8 mouse cellular contexts compared by ENCODE assay signal in the genomic region with DNA sequence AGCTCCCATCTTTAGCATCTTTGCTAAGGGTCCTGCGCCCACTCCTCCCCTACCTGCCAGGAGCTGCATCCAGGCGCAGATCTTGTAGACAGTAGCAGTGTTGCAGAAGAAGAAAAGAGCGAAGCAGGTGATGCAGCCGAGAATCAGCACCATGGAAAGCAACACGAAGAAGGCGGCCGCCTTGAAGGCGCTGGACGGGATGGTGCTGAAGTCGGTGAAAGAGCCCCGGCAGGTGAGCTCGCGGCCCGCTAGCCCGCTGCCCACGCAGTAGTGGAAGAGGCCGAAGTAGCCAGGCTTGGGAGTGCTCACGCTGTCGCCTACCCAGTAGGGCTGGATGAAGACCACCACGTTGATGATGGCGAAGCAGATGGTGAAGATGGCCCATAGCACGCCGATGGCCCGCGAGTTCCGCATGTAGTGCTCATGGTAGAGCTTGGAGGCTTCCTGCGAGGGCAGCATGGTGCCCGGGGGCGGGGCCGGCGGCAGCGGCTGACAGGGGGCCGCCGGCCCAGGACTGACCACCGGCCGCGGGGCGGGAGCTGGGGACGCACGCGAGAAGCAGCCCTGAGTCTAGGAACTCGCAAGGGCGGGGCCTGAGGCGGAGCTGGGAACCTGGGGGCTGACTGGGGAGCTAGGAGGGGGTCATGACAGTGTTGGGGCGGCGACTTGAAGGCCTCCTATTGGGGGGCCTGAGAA. TPM values are rescaled to one million over a fixed set of nuclear protein-coding genes. Genes with fewer than 3 reads are reported as not detected.
DNase-seq lines count a peak whose midpoint lies in the region; ATAC-seq lines count a peak whose summit lies in the region.

No protein-coding gene starts in this region.

- no peak for DNase-seq in cerebellum, adult 9-10 months
- peak; percentile 31 for DNase-seq in urinary bladder, postnatal 25 days (ENCODE audit: low spot score)
- DNase-seq in urinary bladder, adult 2 months (ENCODE audit: low spot score), result no peak
- DNase-seq in kidney, postnatal 10 days, result peak; percentile 75
- DNase-seq in adipocyte (ENCODE audit: low spot score), result no peak

- peak overlapping the region; percentile 89 for H3K9ac ChIP-seq in midbrain, embryonic 15.5 days

- WGBS in midbrain, embryonic 15.5 days, result 2% methylated on average over 46 of the region's 46 CpGs

- 0 out of 2 replicates have a peak, but pooled peaks have one; percentile 31 for ATAC-seq in cerebellum, adult (ENCODE audit: insufficient number of reproducible peaks, low FRiP score, low TSS enrichment)
- ATAC-seq in granulocyte monocyte progenitor cell, adult 5-6 weeks (replicated peaks; ENCODE audit: poor library complexity, severe bottlenecking), result peak; percentile 69
- ATAC-seq in midbrain, embryonic 15.5 days (replicated peaks), result peak; percentile 62

- H3K4me1 ChIP-seq in midbrain, embryonic 15.5 days, result peaks cover 41% of the 10 kb centered on the region

- peak overlapping the region; percentile 79 for H3K4me2 ChIP-seq in midbrain, embryonic 15.5 days

- peak overlapping the region; percentile 85 for H3K27ac ChIP-seq in midbrain, embryonic 15.5 days

- peak overlapping the region; percentile 89 for H3K4me3 ChIP-seq in midbrain, embryonic 15.5 days

- no peaks in the 10 kb centered on the region for H3K9me3 ChIP-seq in midbrain, embryonic 15.5 days

- no peaks in the 10 kb centered on the region for H3K36me3 ChIP-seq in midbrain, embryonic 15.5 days (replicated peaks)

- H3K27me3 ChIP-seq in midbrain, embryonic 15.5 days (replicated peaks), result no peaks in the 10 kb centered on the region

RNA-seq across cellular contexts. Expression of a gene that starts 1.3 kb away (rescaled TPM):
- 0.22 and 0.35 TPM in 2 replicates for polyA plus RNA-seq in urinary bladder, adult 2 months (2012; rRNA removed)
- not detected in 2 replicates for total RNA-seq in granulocyte monocyte progenitor cell, adult 5-6 weeks (2014; fragmentation: Nextera tagmentation)
- not detected in 2 replicates for total RNA-seq in granulocyte monocyte progenitor cell, adult 5-6 weeks (2017)
- polyA plus RNA-seq in midbrain, embryonic 15.5 days (2015; fragmentation: Nextera tagmentation; extraction: Ambion mirVana), result 75.6 and 80.7 TPM in 2 replicates

RNA-seq across cellular contexts. Expression of a gene that starts 43.7 kb away (rescaled TPM):
- 22.5 and 26.5 TPM in 2 replicates for polyA plus RNA-seq in urinary bladder, adult 2 months (2012; rRNA removed)
- total RNA-seq in granulocyte monocyte progenitor cell, adult 5-6 weeks (2014; fragmentation: Nextera tagmentation), result 32.4 and 37.6 TPM in 2 replicates
- total RNA-seq in granulocyte monocyte progenitor cell, adult 5-6 weeks (2017), result 31.0 and 40.9 TPM in 2 replicates
- 40.1 and 40.4 TPM in 2 replicates for polyA plus RNA-seq in midbrain, embryonic 15.5 days (2015; fragmentation: Nextera tagmentation; extraction: Ambion mirVana)

Comparison
In these comparisons a context has a peak if more than half of its experiments do, and no peak if none do; other contexts are left out.
1. DNase-seq: peak in urinary bladder, postnatal 25 days (single experiment) and kidney, postnatal 10 days (single experiment); none in cerebellum, adult 9-10 months (single experiment), urinary bladder, adult 2 months (single experiment) and adipocyte (single experiment).
2. RNA of a gene that starts 1.3 kb away (polyA plus RNA-seq): 75.6 to 80.7 TPM in midbrain, embryonic 15.5 days; 0.22 to 0.35 TPM in urinary bladder, adult 2 months; every median in the first group is over 10 times any median in the second.
3. Peak in every context shown above with its lines, with median percentiles within 50 percentile points of each other: ATAC-seq.